Mouse (Mus musculus): Measurements from ENCODE around the gene Gm3880.
"Not testable (repeated sequence)": the region's sequence is repeated elsewhere in the genome, so short reads cannot be mapped to it uniquely, and the experiment has no call there.

- TF ChIP-seq CTCF, POLR2A (IDR thresholded peaks at IDR 0.05; ENCODE audit: extremely low read depth, insufficient read depth, low read length): not testable (repeated sequence)
Measured at GRCm38 (mm10) chrX:102686872-102687271, at the start of gene Gm3880.
